Mouse (Mus musculus) lung, postnatal 14 days (tissue): ENCODE results near the gene Cdkl3.

Experiments used
- DNase-seq: peaks from one replicate; pipeline ENCODE4 v3.0.0; 2021

The Cdkl3 gene

GRCm38 (mm10) chr11:52127169-52127568, 123.1 kb downstream of the Cdkl3 start:
- no peak for DNase-seq

GRCm38 (mm10) chr11:52127760-52128159, 123.7 kb downstream of the Cdkl3 start:
- DNase-seq = no peak

- DNase-seq = no peak
Measured at GRCm38 (mm10) chr11:52128316-52129061, 124.5 kb downstream of the Cdkl3 start.

GRCm38 (mm10) chr11:52129171-52129570, 125.2 kb downstream of the Cdkl3 start:
- no peak for DNase-seq

- DNase-seq = no peak
Measured at GRCm38 (mm10) chr11:52129621-52130450, 125.8 kb downstream of the Cdkl3 start.

GRCm38 (mm10) chr11:52130451-52131068, 126.5 kb downstream of the Cdkl3 start:
- DNase-seq = no peak
